Mouse (Mus musculus) lung, adult 10 weeks (tissue): ENCODE measurements around the gene Kcnk10. TPM values are rescaled to one million over a fixed set of nuclear protein-coding genes. Genes with fewer than 3 reads are reported as not detected.

ENCODE experiments used
- polyA plus RNA-seq: library from polyadenylated mRNA; stranded (reverse); fragments of 350-450 nt; fragmentation: Illumina TruSeq; extraction: RNeasy Lipid Tissue Mini Kit (QIAGEN cat#74804); gene quantifications from one replicate; pipeline ENCODE4 v1.2.3, GENCODE M21; 2014; ENCODE audit warnings: low read depth, low replicate concordance; ENCODE audit not compliant: insufficient read depth

Kcnk10 gene
- not detected for polyA plus RNA-seq

DNA sequence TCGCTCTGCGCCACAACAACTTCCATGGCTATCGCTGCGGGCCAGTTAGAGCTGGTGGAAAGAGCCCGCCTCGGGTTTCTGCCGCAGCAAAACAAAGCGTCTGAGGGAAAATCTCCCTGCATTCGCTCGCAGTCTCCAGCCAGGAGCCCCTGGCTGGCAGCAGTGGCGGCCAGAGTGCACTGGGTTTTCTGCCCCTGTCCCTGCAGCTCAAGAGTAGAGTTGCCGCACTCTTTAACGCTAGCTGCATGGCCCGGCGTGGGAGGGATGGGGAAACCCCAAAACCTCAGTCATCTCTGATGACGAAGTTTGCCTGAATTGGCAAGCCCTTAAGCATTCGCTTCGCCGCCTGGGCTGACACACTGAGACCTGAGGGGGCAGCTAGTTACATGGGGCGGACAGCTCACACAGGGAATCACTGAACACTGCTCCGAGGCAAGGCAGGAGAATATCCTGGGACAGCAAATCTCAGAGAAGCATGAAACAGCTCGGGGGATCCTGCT lies at the start of gene Kcnk10:
TSS of gene Kcnk10 (minus strand) at position 450 of the 500 bp plus-strand sequence.

DNA sequence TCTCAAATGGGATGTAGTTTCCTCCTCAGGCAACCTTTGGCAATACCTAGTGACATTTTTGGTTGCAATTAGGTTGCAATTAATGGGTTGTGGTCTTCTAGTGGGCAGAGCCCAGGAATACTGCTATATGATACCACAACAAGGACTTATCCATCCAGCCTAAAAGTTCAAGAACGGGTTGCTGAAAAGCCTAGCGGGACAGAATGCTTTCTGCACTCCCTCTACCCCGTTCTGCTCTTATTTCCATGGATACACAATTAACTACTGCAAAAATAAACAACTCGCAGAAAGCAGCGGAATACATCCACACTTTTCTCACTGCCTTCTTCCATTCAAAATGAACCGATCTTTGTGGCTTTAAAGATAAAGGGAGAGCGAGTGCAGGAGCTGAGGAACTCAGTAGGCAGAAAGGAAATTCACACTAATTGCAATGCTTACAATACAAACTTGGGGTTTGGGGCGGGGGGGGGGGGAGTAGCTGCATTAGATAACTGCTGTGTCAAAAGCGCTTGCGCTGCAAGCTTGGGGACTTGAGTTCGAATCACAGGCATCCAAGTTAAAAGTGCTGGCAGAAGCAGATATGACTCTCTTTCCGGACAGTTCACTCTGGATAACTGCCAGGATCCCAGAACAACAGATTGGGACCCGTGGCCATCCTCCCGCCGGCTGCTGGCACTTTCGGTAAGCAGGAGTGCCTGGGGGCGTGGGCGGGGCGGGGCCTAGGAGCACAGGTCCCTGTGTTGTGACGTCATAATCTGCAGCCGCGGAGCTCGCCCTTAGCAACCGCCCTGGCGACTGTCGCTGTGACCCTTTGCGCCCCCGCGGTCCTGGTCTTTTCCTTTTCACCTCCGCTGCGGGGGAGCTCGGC lies 49.5 kb upstream of the Kcnk10 start, which contains the start of gene Spata7:
TSS of gene Spata7 (plus strand) at position 766 of the 868 bp plus-strand sequence.

Other genes with a start within 250 kb of the Kcnk10 start
- gene Spata7, start 49.8 kb upstream of the Kcnk10 start, polyA plus RNA-seq: 3.6 TPM
- gene Ptpn21, start 159.1 kb upstream of the Kcnk10 start, polyA plus RNA-seq: 11.2 TPM
- 41.2 TPM for gene Zc3h14, start 168.7 kb upstream of the Kcnk10 start, polyA plus RNA-seq